Mouse (Mus musculus) hindbrain, embryonic 12.5 days (tissue): ENCODE results near the gene Ing5. TPM values are rescaled to one million over a fixed set of nuclear protein-coding genes. Genes with fewer than 3 reads are reported as not detected.
"Not testable (repeated sequence)": the region's sequence is repeated elsewhere in the genome, so short reads cannot be mapped to it uniquely, and the experiment has no call there.

Experiments
- ATAC-seq: fragments of 200-750 bp; cut with Nextera tagmentation; 2 replicates; pipeline ENCODE4 v1.8.0; 2017; ENCODE audit warnings: moderate TSS enrichment; ENCODE audit not compliant: low FRiP score
- H3K27ac ChIP-seq: fragments of 300-500 bp; sonication (generic); 2 replicates; pipeline ENCODE4 v1.5.1; 2016; ENCODE audit warnings: mild to moderate bottlenecking
- H3K27me3 ChIP-seq: fragments of 300-500 bp; sonication (generic); 2 replicates; pipeline ENCODE4 v1.6.1; 2016; ENCODE audit warnings: mild to moderate bottlenecking
- H3K36me3 ChIP-seq: fragments of 300-500 bp; sonication (generic); 2 replicates; pipeline ENCODE4 v1.6.1; 2016; ENCODE audit warnings: mild to moderate bottlenecking
- H3K4me1 ChIP-seq: fragments of 300-500 bp; sonication (generic); 2 replicates; pipeline ENCODE4 v1.6.1; 2016
- H3K4me2 ChIP-seq: fragments of 300-500 bp; sonication (generic); replicated peaks from 2 replicates; pipeline ENCODE4 v1.6.1; 2016; ENCODE audit warnings: mild to moderate bottlenecking
- H3K4me3 ChIP-seq: fragments of 300-500 bp; sonication (generic); 2 replicates; pipeline ENCODE4 v1.5.1; 2016; ENCODE audit warnings: mild to moderate bottlenecking
- H3K9ac ChIP-seq: fragments of 300-500 bp; sonication (generic); 2 replicates; pipeline ENCODE4 v1.6.1; 2016; ENCODE audit warnings: mild to moderate bottlenecking, moderate library complexity
- H3K9me3 ChIP-seq: fragments of 300-500 bp; sonication (generic); replicated peaks from 2 replicates; pipeline ENCODE4 v1.6.1; 2016; ENCODE audit warnings: mild to moderate bottlenecking
- WGBS: fragments of 180-500 bp; shearing (Covaris S2); methylation state at CpG from one replicate; pipeline ENCODE4 v1.1.7; 2016; 5-methylcytosine and 5-hydroxymethylcytosine counted together
- polyA plus RNA-seq: library from polyadenylated mRNA; unstranded; fragments of >200 nt; fragmentation: Nextera tagmentation; extraction: Ambion mirVana; gene quantifications from 2 replicates; pipeline ENCODE4 v1.2.1, GENCODE M21; 2016

Ing5 gene
- polyA plus RNA-seq, 1 experiment from 2014 or later = 15.0 TPM

DNA sequence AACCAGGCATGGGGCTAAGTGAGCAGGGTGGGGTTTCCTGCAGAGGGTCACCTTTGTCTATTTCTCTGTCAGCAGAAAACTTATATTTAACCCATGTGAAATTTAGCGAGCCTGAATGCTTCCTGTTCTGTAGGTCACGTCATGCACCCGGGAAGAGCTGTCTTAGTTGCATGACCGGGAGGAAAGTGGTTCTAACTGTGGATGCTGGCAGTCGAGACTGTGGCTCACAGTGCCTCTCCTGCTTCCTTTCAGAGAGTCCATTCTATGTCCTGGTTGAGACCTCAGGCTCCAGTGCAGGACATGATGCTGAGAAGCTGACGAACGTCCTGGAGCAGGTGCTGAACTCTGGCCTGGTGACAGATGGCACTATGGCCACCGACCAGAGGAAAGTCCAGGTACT lies 34.8 kb downstream of the Ing5 start:
- H3K4me1 ChIP-seq, H3K27me3 ChIP-seq, H3K27ac ChIP-seq, H3K9ac ChIP-seq, ATAC-seq, H3K4me3 ChIP-seq, H3K4me2 ChIP-seq, H3K9me3 ChIP-seq: not testable (repeated sequence)
- WGBS = 92% methylated on average over 8 of the region's 8 CpGs
- peaks cover 16% of the 10 kb centered on the region for H3K36me3 ChIP-seq

DNA sequence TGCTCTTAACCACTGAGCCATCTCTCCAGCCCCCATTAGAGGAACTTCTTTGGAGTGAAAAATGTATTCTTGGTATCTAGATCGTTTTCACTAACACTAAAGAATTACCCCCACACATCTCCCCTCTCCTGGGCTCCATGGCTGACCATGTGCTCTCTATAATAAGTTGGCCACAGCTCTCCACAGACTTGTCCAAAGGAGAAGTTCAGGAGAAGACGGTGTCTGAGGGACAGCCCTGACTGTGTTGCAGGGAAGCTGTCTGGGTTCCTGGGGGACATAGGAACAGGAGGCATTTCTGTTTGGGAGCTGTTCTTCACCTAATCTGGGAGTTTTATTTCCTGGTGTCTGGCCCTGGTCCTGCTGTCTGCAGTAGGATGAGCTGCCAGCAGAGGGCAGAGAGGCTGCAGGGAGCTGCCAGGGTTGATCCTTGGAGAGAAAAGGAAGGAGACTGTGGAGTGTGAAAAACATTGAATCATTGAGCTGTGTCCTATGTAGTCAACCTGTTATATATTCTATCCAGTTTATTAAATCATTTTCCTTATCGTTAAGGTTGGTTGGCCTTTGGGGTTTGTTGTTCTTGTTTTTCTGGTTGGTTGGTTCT lies 42.1 kb downstream of the Ing5 start:
- 91% methylated on average over 2 of the region's 3 CpGs for WGBS

DNA sequence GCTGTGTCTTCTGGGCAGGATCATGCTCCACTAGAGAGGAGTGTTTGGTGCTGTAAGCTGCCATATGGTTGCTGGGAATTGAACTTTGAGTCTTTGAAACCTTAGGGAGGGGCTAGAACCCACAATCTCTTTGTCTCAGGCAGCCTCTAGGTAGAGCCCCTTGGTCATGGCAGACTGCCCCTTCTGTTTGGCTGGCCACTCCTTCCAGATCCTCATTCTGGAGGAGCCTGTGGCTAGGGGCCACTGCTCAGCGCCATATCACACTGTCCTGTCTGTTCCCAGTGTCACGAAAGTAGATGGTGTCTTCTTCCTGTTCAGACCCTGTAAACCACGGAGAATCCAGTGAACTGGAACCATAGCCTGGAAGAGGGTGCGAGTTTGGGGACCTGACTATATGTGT lies 52.0 kb downstream of the Ing5 start:
- WGBS = 84% methylated on average over 4 of the region's 4 CpGs
- ATAC-seq, H3K4me2 ChIP-seq: not testable (repeated sequence)

More for the DNA sequence above, 42.1 kb downstream of the Ing5 start:
- not testable (repeated sequence) for H3K4me1 ChIP-seq, H3K4me3 ChIP-seq, ATAC-seq, H3K9me3 ChIP-seq, H3K27me3 ChIP-seq, H3K36me3 ChIP-seq, H3K4me2 ChIP-seq, H3K9ac ChIP-seq, H3K27ac ChIP-seq

DNA sequence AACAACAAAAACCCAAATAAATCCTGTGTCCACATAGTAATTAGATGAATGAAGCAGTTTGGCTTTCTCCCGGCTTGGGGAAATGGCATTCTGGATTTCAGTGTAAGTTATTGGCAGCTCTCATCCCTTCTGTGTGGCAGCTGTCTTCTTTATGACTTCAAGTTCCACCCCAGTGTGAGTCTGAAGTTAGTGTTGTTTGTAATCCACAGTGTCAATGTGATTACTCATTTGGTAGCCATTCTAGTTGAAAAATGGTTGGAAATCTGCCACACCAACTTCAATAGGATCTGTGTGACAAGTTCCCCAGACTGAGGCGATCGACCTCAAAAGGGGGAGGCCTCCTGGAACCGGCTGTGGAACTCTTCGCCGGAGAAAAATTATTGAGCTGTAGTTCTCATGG lies 53.6 kb downstream of the Ing5 start:
- H3K9me3 ChIP-seq = no peaks in the 10 kb centered on the region
- 83% methylated on average over 6 of the region's 6 CpGs for WGBS
- no peak for ATAC-seq
- no peaks in the 10 kb centered on the region for H3K36me3 ChIP-seq
- no peaks in the 10 kb centered on the region for H3K27me3 ChIP-seq
- no peak overlapping the region for H3K4me3 ChIP-seq
- H3K4me2 ChIP-seq = no peak overlapping the region
- no peak overlapping the region for H3K9ac ChIP-seq
- no peaks in the 10 kb centered on the region for H3K4me1 ChIP-seq
- H3K27ac ChIP-seq = no peak overlapping the region

More for the DNA sequence above, 52.0 kb downstream of the Ing5 start:
- not testable (repeated sequence) for H3K4me3 ChIP-seq, H3K4me1 ChIP-seq, H3K9ac ChIP-seq, H3K36me3 ChIP-seq, H3K9me3 ChIP-seq, H3K27ac ChIP-seq, H3K27me3 ChIP-seq

DNA sequence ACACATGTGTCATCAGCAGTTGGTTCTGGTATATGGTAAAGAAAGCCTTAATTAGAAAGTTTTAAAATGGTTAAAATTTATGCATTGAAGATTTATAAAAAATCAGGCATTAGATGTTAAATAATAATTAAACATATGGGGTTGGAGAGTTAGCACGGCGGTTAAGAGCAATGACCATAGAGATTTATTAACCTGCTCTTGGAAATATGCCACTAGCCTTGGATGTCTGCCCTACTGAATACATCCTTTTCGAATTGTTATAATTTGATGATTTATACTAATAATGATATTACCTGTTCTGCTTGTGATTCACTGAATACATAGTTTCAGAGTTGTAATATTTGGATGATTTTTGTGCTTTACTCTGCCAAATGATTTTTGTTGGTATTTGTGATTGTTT lies 54.2 kb downstream of the Ing5 start:
- H3K4me3 ChIP-seq = no peak overlapping the region
- H3K4me1 ChIP-seq = no peaks in the 10 kb centered on the region
- H3K4me2 ChIP-seq = no peak overlapping the region
- no peaks in the 10 kb centered on the region for H3K36me3 ChIP-seq
- no peak overlapping the region for H3K27ac ChIP-seq
- H3K9me3 ChIP-seq = no peaks in the 10 kb centered on the region
- ATAC-seq = no peak
- H3K9ac ChIP-seq = no peak overlapping the region
- 91% methylated on average over 3 of the region's 3 CpGs for WGBS
- H3K27me3 ChIP-seq = no peaks in the 10 kb centered on the region

DNA sequence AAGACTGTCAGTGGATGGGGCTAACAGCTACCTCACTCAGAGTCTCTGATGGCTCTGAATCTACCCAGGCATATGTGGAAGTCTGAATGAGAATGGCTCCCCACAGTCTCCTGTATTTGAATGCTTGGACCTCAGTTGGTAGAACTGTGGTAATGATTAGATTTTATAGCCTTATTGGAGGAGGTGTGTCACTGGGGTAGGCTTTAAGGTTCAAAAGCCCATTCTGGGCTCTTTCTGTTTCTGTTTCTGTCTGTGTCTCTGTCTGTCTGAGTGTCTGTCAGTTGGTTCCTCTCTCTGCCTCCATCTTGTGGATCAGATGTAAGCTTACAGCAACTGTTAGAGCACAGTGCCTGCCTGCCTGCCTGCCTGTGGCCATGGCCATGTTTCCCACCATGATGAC lies 55.9 kb downstream of the Ing5 start:
- Histone ChIP-seq H3K36me3 (no peaks in the 10 kb centered on the region), H3K9me3 (no peaks in the 10 kb centered on the region), H3K4me3 (no peak overlapping the region), H3K27me3 (no peaks in the 10 kb centered on the region), H3K9ac (no peak overlapping the region), H3K4me2 (no peak overlapping the region), H3K27ac (no peak overlapping the region), H3K4me1 (no peaks in the 10 kb centered on the region)
- no peak for ATAC-seq

DNA sequence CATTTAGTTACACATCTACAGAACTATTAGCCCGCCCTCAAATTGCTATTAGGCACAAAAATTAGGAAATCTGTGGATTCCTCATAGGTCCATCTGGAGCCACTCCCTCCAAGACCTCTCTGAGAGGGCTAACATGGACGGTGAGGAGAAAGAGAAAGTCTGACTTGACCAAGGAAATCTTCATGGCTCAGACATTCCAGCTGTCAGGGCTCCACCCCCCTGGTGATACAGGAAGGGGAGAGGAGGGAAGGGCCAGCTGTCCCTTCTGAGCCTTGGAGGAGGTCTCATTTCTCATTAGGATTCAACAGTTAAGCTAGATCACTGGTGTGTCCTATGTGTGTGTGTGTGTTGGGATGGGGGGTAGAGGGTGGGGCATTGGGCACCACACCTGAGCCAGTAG lies 57.3 kb downstream of the Ing5 start, which contains the start of gene Gal3st2:
Gene Gal3st2, plus strand, starts transcription at position 259 of the 400 bp plus-strand sequence.
- H3K36me3 ChIP-seq, ATAC-seq: not testable (repeated sequence)

More for the DNA sequence above, 57.3 kb downstream of the Ing5 start, which contains the start of gene Gal3st2:
- not testable (repeated sequence) for H3K9me3 ChIP-seq, H3K4me3 ChIP-seq, H3K27me3 ChIP-seq, H3K4me1 ChIP-seq, H3K9ac ChIP-seq, H3K27ac ChIP-seq, H3K4me2 ChIP-seq
- 56% methylated on average over 2 of the region's 2 CpGs for WGBS

Other genes with a start within 250 kb of the Ing5 start
- 249 and 254 TPM in 2 replicates for gene Stk25, start 145.3 kb upstream of the Ing5 start, polyA plus RNA-seq
- gene Bok, start 118.3 kb upstream of the Ing5 start, polyA plus RNA-seq = 43.8 and 44.1 TPM in 2 replicates
- 106 and 110 TPM in 2 replicates for gene Atg4b, start 52.5 kb upstream of the Ing5 start, polyA plus RNA-seq
- gene Thap4, start 49.1 kb upstream of the Ing5 start, polyA plus RNA-seq = 39.5 and 39.9 TPM in 2 replicates
- 193 and 194 TPM in 2 replicates for gene Dtymk, start 2.0 kb upstream of the Ing5 start, polyA plus RNA-seq
- 16.8 and 17.0 TPM in 2 replicates for gene D2hgdh, start 20.9 kb downstream of the Ing5 start, polyA plus RNA-seq
- not detected in 2 replicates for gene Gal3st2, start 57.3 kb downstream of the Ing5 start, polyA plus RNA-seq
- 0.08 TPM in 1 of 2 replicates, not detected in the other for gene Gal3st2b, start 114.3 kb downstream of the Ing5 start, polyA plus RNA-seq
- not detected in 2 replicates for gene Gal3st2c, start 186.5 kb downstream of the Ing5 start, polyA plus RNA-seq
- gene Neu4, start 216.5 kb downstream of the Ing5 start, polyA plus RNA-seq = not detected in 2 replicates
- 0.10 TPM in 1 of 2 replicates, not detected in the other for gene Pdcd1, start 248.6 kb downstream of the Ing5 start, polyA plus RNA-seq